Mouse (Mus musculus): ENCODE results near the gene Gm5089.

- TF ChIP-seq USF1 (IDR thresholded peaks at IDR 0.05; ENCODE audit: low read depth) (no peak), MYOG (IDR thresholded peaks at IDR 0.05; ENCODE audit: control insufficient read depth in 1 of 3, insufficient read depth in 1 of 3, insufficient read length in 2 of 3, low read depth in 2 of 3) (no peak), MYOD1 (IDR thresholded peaks at IDR 0.05; ENCODE audit: control insufficient read depth in 1 of 3, insufficient read length in 2 of 3, low read depth in 2 of 3) (no peak), TCF3 (IDR thresholded peaks at IDR 0.05; ENCODE audit: insufficient read length, low read depth) (no peak), POLR2A (IDR thresholded peaks at IDR 0.05; ENCODE audit: insufficient read length, low read depth) (no peak), E2F4 (IDR thresholded peaks at IDR 0.05; ENCODE audit: insufficient read depth) (no peak), MAX (IDR thresholded peaks at IDR 0.05; ENCODE audit: low read depth) (no peak), CEBPB (IDR thresholded peaks at IDR 0.05; ENCODE audit: insufficient read depth, poor library complexity, severe bottlenecking) (no peak), REST (IDR thresholded peaks at IDR 0.05; ENCODE audit: insufficient read depth, insufficient read length) (no peak), SRF (IDR thresholded peaks at IDR 0.05; ENCODE audit: control insufficient read depth, insufficient read length, low read depth) (no peak), TCF12 (IDR thresholded peaks at IDR 0.05; ENCODE audit: insufficient read depth, poor library complexity, severe bottlenecking) (no peak), POLR2AphosphoS2 (IDR thresholded peaks at IDR 0.05; ENCODE audit: insufficient read length, low read depth) (no peak)
Observed at GRCm38 (mm10) chr14:122385238-122385534, 65.7 kb downstream of the Gm5089 start.
